Mouse (Mus musculus): ENCODE results near the gene Dgki.
A peak's percentile ranks its signal among the peaks of the same experiment; 100 is the strongest.

The Dgki gene

DNA sequence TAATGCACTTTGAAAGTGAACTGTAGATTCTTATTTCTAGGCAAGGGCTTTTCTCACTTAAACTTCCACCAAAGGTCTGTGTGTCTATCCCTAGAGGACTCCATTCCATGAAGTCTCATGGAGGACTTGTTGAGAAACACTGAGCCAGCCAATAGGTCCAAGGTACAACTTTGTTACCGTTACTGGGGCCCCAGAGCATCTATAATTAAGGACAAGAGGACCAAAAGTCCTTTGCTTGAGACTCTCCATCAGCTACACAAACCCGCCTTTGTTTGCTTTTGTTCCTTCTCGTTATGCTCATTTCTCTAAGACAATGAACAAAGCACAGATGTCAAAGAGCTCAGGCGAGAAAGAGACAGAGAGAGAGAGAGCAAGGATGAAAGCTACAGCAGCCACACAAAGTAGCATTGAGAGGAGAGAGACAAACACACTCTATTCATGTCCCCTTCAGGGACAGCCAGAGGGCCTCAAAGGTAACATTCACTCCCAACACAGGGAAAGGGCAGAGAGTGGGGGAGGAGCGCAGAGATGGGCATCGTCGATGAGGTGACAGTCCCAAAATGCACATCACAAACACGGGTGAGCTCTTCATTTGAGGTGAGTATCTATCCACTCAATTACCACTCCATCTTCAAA is 396.7 kb downstream of the Dgki start:
- no peak for DNase-seq

DNA sequence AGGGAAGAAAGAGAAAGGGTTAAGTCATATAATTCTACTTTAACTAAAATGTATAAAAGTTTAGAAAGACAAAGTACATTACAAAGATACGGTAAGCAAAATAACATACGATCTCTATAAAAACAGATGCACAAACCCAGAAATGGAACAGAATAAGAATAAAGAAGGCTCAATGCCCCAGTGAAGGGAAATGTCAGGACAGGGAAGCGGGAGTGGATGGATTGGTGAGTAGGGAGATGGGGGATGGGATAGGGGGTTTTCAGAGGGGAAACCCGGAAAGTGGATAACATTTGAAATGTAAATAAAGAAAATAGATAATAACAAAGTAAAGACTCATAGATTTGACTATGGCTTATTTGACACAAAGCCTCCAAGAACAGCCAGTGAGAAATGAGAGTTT is 400.1 kb downstream of the Dgki start:
- DNase-seq: no peak

DNA sequence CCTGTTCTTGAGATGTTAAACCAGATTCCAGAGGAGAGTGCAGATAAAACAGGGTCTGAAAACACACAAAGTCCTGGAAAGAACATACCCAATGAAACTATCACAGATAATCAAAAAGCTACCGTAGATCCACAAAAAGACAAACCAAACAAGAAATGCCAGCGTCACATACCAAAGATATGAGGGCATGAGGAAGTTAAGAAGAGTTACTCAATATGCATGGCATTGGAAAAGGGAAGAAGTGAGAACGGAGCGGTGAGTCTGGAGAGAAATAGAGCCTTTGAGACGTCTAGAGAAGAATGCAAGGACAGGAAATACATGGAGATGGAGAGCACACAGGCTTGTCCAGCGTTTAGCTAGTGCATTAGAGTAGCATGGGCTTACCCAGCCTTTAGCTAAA is 401.6 kb downstream of the Dgki start:
- DNase-seq: no peak

DNA sequence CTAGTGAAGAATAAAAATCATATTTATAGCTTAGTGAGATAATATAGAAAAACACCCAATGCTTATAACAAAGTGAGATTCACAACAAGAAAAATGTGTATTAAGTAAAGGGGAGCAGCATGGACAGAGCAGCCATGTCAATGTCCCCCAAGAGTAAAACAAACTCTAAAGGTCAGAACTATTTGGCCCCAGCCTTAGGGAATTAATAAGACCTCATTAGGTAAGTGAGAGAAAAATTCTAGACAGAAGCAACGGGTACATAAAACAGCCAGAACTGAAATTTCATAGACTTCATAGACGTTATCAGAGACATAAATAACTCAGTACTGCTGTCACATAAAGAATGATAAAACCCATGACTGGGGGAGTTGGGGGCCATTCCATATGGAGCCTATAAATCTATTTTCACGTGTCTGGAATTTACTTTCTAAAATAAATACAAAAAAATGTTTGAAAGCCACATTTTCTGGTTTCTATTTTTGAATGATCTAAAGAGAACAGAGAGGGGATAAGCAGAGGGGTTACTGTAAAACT is 402.3 kb downstream of the Dgki start:
- DNase-seq: no peak

DNA sequence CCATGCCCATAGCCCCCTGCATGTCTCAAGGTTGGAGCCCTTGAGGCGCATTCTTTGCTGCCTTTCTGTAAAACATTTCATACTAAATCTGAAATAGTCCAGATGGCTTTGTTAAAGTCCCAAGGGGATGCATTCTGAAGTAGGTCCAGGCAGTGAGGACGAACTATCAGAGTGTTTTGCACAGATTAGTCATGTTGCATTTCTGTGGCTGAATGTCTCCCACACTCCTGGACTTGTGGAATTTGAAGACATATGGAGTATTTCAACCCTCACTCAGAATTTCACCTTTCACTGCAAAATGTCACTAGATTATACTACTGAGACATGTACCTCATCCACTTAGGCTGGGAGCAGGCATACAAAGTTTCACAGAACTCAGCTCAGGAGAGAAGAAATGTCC is 403.3 kb downstream of the Dgki start:
- DNase-seq: no peak

DNA sequence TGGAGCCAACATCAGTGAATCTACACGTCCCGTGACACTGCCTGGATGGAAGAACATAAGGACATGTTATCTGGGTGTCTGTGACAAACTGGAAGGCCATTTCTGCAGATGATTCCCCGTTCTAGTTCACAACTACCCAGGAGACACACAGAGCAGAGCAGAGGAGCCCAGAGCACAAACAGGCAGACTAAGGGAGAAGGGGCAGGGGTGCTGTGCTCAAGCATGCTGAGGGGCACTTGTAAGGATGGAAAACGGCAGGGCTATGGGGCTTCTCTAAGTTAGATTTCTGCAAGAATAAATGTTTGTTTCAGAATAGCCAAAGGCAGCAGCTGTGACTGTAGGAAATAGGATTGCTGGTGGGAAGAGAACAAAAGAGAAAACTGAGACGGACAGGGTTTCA is 408.2 kb downstream of the Dgki start:
- no peak for DNase-seq

DNA sequence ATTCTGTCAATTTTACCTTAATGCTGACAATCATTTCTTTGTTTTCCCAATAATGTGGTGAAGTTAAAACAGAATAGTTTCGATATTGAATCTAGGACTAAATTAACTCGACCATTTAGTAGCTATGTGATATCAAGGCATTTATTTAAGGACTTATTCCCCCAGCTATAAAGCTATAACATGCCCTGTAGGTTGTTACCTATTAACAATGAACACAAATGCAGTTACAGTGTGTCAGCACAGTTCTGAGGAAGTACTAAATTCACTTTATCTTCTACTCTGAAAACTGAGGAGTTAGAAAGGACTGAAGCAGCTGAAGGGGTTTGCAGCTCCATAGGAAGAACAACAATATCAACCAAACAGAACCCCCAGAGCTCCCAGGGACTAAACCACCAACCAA is 409.2 kb downstream of the Dgki start:
- DNase-seq: no peak

DNA sequence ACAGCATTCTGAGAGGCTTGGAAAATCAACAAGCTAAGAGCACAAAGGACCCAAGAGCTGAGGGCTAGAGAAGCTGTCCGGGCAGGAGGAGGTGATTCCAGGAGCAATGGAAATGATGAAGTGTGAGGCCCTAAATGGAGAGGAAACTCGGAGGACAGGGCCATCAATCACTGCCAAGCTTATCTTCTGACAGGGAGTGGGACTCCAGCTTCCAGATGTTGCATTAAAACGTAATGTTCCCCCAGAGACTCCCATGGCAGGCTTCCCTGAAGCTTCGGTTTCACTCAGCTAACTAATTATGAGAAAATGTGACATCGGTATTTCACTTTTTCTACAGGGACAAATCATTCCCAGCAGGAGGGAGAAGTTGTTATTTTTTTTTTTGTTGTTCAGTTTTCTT is 409.7 kb downstream of the Dgki start:
- peak; percentile 52 to 73 for DNase-seq

DNA sequence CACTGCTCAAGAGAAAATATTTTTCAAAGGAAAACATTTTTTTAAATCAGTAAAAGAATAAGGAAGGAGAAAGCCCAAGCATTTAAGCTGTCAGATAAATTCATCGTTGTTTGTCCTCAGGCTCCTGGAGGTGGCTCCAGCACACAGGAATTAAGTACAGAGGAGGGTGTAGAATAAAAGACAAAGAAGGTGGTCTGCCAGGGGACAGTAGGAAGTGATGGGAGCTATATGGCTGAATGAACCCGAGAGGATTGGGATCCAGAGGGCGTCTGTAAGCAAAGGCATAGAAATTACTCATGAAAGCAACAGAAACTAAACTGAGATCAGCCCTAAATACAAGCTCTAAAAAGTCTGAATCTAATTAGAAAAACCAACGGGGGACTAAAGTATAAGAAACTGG is 418.7 kb downstream of the Dgki start:
- no peak for DNase-seq

DNA sequence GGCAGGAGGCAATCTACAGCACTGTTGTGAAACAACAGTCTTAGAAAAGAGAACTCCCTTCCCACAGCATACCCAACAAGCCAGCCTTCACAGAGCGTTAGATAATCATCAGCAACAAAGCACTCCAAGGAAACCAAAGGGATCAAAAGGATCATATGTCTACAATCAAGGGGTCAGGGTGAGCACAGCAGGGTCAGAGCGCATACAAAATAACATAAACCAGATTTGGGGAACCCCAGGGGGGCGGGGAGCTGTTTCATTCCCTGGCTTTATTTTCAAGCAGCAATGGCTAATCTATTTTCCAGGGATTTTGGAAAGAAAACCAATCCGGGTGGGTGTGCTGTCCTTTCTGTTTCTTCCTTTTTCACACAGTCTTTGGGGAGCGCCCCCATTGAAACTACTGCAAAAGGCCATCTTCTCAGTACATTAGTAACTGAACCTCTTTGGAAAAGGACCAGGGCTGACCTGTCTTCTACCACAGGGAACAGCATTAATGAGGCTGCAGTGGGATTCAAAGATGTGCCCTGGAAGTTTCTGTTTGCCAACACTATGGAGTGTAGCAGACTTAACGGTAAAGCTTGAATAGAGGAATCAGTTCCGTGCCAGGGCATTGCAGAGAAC is 419.2 kb downstream of the Dgki start:
- no peak for DNase-seq

DNA sequence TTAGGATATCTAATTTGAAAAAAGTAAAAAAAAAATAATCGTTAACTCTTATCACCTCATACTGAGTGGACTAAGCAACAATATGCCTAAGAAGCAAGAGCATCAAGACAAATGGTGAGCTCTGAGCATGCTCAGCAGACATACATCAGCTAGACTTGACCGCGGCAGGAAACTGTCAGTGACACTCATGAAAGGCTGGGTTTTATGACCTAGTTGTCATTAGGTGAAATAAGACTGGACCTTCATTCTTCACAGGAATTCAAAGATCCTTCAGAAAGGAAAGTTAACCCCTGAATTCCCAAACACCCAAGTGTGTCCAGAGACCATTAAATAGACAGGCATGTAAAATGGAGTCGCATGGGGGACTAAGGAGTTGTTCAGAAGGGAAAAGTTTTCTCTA is 422.6 kb downstream of the Dgki start:
- no peak for DNase-seq

DNA sequence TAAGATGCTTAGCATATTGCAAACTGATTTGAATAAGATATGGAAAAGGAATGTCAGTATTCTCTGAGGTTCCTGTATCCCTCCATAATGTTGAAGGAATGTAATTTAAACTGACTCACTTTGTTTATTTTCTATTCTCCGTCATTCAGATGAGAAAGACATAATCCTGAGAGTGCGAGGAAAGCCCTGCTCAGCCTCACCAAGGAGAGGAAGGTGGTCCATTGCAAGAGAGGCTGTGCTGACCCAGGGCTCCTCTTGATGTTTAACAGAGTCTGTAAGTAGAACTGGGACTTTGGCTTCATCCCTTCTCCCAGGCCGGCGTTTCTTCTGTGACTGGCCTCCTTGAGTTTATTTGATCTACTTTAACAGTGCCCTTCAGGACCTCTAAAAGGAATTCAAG is 423.6 kb downstream of the Dgki start:
- DNase-seq: no peak

DNA sequence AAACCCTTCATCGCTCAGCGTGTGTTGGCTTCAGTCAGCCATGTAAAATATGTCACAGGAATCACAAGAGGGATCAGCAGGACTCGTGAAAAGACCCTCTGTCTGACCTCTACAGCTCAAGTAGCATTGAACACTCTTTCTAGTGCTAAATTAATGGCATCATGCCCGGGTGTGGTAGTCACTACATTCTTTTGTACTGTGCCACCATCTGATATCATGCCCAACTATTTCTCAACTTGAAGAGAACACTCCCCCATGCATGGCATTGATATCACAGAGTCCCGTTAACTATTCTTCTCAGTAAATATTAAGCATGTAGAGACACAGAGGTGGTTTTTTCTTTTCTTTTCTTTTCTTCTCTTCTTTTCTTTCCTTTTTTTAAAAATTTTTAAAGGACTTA is 424.1 kb downstream of the Dgki start:
- no peak for DNase-seq

DNA sequence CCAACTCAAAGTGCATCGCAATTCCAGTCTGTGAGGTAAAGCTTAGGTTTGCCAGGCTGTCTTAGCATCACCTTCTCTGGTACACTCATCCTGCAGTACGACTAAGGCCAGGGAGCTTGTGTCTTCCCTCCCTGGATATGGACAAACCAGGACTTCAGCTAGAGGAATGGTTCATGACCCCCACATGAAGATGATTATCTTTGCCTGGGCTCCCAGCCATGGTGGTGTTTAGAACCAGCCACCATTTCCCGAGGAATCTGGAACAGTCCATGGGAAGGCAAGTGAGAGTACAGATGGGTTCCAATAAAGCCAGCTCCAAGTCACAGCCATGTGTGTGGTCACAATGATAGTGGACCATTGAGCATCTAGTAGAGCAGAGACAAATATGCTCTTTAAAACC is 427.1 kb downstream of the Dgki start:
- no peak for DNase-seq

DNA sequence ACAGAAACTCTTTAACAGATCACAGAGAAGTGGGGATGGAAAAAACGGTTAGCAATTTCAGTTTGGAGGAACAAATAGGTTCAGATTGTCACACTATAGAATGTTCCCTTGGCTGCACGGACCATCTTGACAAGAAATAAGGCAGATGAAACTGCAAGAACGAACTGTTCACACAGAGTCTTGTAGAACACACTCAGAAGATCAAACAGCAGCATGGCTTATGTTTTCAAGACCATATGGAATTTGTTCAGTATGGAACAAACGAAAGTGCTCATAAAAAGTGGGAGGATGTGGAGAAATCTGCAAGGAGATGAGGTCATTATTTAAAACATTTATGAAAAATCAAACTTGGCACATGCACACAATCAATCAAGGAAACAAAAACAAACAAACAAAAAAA is 431.8 kb downstream of the Dgki start:
- DNase-seq: no peak

DNA sequence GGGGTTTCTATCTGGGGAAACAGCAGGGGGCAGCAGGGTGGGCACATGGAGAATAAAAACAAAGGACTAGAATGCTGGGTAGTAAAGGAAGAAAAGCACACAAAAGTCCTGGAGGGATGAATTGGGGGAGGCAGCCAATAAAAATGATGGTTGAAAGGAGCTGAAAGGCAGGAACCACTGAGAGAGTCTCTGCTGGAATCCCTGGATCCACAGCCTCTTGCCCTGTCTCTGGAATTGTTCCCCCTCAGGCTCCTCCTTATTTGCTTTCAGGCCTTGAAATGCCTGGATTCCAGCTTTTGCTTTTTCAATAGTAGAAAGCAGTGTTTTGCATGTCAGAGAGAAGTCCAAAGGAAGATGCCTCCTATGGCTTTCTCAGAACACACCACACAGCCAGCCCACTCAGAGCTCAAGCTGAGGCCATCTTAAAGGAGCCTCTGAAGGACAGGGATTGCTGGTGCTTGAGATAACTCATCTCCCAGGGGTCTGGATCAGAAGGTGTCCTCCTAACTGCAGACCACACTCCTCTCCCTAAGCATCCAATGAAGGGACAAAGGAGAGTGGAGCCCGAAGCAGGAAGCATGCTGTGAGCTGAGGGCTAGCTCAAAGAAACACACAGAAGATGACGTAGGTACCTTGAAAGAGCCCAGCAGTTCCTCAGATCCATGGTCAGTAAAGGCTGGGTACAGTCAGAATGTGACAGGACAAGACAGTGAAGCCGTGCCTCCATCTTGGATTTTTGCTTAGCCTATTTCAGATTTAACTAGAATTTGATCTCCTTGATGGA is 441.5 kb downstream of the Dgki start:
- DNase-seq: no peak

DNA sequence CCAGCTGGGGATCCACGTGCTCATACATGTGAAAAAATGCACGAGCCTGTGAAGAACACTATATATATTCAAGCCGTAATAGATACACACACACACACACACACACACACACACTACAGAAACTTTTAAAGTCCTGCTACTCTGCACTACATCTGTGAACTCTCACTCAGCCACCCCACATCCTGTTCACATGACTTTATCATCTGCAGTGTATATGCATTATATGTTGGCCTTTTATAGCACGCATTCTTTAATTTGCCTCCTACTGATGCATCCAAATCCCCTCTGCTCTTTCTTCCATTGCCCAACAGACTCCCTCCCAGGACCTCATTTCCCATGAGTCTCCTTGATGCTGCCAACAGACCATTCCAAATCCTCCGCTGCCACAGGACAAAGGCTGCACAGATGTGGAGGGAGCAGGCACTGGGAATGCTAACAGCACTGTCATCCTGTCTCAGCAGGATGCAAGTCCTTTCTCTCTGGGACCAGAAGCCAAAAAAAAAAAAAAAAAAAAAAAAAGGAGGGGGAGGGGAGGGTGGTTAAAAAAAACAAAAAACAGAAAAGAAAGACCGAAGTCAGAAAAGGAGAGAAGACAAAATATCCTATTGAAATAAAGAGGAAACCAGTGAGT is 442.2 kb downstream of the Dgki start:
- no peak for DNase-seq

DNA sequence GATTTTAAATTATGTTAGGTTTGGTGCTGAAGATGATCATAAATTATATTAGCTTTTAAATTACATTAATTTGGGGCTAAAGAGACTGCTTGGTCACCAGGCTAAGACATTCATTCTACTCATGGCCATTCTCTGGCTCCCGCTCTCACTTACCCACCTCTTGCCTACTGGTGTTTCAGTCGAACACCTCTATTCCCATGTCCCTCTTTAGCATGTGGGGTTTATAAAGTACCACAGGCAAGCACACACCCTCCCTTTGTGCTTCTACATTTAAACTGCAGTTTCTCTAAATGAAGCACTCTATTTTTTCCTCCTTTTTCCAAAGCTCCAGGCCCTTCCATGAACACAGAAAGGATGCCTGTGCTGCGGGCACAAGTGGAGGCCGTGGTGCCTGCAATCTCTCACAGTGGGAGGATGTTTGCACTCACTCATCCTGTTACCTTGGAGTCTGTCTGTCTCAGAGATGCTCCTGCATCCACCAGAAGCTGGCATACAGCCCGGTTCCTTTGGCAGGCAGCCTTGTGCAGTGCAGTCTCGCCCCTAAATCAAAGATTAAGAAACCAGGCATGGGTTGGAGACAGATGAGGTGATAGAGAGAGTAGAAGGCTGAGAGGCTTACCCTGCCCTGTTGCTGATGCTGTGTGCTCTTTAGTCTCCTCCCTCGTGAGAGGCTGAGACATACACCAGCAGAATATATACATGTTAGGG is 449.4 kb downstream of the Dgki start:
- DNase-seq: peak; percentile 66 to 85

DNA sequence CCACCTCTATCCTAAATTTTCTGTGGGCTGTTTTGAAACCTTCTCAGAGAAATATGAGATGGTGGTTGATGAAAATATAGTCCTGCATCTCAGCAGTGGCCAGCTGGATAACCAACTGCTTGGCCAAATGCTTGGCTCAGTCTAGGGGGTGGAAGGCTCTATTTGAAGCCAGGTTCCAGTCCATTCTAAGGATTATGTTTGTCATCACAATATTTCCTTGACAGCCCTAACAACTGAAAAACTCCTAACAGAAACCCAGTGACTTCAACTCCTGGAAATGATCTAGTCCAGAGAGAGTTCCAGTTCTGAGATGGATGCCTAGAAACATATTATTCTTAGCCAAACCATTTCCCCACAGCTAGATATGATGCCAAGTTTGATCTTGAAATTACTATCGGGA is 454.7 kb downstream of the Dgki start:
- no peak for DNase-seq

DNA sequence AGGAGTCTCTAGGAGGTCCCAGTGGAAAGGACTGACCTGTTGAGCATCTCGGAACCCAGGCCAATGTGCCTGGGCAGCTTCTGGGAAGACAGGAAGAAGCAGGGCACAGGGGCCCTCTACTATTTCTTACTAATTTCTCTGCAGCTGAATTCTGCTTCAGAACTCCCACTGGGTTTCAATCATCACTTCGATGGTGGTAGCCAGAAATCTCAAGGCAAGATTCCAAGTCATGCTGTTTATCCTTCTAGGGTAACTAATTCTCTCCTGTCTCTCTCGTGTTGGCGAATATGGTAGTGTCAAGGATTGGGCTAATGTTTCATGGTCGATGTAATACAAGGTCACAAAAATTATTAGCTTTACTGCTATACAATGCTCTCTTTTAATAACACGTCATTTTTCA is 455.7 kb downstream of the Dgki start:
- DNase-seq: no peak

DNA sequence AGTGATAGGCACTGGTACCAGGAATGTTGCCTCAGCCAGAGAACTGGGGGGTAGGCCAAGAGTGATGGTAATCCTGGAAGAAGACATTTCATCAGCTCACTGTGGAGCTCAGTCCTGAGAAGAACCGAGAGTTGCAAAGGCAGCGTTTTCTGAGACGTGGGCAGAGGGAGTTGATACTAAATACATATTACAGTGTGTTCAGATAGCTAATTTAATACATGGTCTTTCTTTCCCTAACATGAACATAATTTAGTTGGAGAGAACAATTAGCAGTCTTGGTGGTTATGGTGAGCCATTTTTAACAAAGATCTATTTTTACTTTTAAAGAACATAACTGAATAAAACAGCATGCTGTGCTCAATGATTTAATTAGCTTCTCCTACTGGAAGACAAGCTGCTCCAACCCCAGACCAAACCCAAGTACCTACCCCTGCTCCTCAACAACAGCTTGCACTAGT is 456.9 kb downstream of the Dgki start:
- no peak for DNase-seq

DNA sequence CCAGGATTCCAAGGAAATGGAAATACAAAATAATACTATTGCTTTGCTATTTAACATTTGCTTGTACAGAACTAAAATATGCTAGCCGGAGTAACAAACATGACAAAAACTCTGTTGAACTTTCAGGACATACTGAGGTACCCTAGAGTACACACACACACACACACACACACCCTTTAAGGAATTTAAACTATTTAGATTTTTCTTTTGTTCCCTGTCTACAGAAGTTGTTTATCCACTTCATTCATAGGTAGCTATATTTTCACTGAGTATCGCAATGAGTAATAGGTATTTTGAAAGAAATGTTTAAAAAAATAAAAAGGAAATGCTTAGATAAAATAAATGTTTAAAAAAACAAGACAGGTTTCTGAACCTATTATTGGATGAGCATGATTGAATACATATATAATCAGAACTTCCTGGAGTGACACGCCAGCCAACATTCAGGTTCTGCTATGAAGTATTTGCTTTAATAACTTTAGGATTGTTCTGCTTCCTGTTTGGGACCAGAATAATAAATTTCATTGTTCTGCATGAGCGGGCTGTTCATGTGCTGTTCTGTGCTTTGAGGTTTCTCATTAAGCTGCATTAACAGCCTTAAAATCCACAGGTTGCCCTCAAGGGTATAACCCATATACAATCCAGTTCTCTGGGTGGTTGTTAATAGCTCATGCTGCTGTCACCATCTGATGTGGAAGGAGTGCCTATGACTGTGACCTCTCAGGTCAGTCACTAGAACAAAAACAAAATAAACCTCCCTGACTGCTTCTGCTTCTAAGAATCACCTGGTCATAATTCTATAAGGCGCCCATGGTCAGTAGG is 457.7 kb downstream of the Dgki start:
- no peak for DNase-seq
